Mouse (Mus musculus) ovary, postnatal 14 days (tissue): ENCODE results near the gene Ttll5.

Experiments
- DNase-seq: peaks from one replicate; pipeline ENCODE4 v3.0.0; 2022; ENCODE audit warnings: low spot score

The Ttll5 gene

GRCm38 (mm10) chr12:86014174-86014573 lies 189.7 kb downstream of the Ttll5 start:
- DNase-seq = no peak

GRCm38 (mm10) chr12:86014621-86015020 lies 190.2 kb downstream of the Ttll5 start:
- no peak for DNase-seq

GRCm38 (mm10) chr12:86015114-86015513 lies 190.7 kb downstream of the Ttll5 start:
- no peak for DNase-seq

GRCm38 (mm10) chr12:86017360-86017759 lies 192.9 kb downstream of the Ttll5 start:
- no peak for DNase-seq

GRCm38 (mm10) chr12:86021583-86021982 lies 197.1 kb downstream of the Ttll5 start:
- no peak for DNase-seq

DNA sequence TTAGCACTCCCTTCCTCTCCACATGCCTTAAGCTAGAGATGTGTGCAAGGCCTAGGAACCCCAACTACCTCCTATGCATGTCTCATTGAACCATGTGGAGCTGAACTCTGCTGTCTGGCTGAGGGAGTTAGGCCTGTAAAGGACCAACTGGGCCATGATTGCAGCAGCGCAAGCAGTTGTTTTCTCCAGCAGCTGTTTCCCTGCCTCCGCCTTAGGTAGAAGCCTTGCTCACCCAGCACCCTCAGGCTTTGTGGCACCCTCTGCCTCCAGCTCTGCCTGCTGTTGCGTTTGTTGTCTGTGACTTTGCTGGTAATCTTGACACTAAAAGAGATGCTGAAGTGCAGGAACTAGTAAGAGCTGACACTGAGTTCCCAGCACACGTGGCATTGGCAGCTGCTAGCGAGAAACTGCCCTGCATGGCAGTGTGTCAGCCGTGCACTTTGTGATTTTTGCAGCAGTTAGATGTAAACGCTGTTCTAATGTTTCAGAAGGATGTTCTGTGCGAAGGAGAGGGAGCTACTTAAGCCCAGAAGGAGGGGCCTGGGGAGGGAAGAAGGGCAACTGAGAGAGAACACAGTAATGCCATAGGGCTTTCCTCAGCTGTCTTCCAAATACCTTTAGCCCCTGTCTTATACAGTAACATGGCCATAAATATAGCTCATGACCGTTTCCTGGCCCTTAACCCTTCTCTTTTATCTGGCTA lies 198.0 kb downstream of the Ttll5 start:
- no peak for DNase-seq

GRCm38 (mm10) chr12:86023081-86023871 lies 198.8 kb downstream of the Ttll5 start:
- DNase-seq = no peak

DNA sequence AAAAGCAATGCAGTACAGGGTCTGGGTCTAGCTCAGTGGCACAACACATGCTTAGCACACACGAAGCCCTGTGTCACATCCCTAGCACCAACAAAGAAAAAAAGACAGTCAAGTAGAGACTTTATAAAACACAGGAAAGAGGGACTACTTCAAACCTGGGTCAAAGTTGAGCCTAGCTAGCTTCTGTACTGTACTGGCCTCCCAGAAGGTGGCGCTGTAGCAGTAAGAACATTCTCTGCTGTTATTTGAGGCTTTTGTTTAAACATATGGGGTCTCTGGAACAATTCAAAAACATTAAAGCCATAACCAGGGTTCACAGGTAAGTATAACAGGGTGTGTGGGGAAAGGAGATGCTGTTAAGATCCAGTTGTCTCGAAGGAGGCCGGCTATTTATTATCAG lies 200.0 kb downstream of the Ttll5 start:
- no peak for DNase-seq

DNA sequence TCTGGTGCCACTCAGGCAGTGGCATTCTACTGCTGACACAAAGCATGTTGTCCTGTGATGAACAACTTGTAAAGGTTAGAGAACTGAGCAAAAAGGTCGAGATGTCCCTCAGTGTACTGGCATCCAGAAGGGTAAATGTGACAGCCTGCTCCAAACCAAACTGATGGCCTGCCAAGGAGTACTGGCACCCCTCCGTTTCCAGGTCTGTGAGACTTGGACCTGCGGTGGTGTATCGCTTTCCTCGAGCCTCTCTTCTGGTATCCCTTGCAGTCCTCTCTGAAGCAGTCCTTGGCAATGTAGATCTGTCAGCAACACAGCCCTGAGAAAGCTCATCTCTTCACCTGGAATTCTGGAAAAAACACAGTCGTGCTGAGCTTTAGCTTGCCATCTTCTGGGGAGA lies 201.0 kb downstream of the Ttll5 start:
- DNase-seq = no peak

GRCm38 (mm10) chr12:86027000-86027399 lies 202.5 kb downstream of the Ttll5 start:
- no peak for DNase-seq

GRCm38 (mm10) chr12:86027747-86028146 lies 203.3 kb downstream of the Ttll5 start:
- no peak for DNase-seq

GRCm38 (mm10) chr12:86030932-86031331 lies 206.5 kb downstream of the Ttll5 start:
- no peak for DNase-seq

DNA sequence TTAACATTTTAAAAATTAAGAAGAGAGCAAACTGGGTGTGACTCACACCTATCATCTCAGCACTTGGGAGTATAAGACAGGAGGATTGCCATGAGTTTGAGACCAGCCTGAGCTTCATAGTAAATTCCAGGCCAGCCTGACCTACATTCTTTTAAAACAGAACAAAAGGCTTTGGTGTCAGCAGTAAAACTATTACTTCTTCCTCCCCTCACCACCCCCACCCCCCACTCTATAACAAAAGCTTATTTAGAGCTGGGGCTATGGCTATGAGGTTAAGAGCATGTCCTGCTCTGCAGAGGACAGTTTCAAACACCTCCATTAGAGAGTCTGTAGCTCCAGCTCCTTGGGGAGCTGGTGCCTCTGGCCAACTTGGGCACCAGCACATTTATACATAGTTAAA lies 211.1 kb downstream of the Ttll5 start:
- no peak for DNase-seq

DNA sequence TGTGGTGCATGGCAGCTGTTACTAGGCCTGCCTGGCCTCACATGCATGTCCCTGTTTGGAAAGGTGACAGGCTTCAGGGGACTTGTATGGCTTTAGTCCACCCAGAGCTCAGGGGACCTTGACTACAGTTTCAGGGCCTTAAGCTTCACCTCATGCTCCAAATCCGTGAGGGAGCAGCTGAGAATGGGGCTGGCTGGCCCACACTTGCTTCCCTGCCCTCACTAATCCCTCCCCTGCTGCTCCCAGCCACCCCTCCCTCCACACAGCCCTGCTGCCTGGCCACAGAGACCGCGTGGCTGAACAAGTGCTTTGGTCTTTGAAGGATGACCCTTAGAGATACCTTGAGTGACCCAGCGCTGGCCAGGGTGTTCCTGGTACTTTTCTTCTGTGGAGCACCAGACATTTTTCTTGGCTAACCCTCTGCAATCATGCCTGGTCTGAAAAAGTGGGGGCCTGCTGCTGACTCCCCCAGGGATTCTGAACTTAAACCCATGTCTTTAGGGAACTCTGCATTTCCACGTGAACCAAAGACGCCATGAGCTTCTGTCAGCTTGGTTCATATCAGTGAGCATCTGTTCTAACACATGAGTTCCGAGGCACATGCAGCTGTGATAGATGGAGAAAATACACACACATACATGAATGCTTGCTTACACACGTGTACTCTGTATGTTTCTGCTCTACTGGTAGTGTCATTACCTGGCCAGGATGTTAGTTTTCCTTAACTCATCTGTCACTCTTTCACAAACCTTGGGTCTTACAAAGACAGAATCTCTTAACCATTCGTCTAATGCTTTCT lies 212.1 kb downstream of the Ttll5 start:
- no peak for DNase-seq

GRCm38 (mm10) chr12:86037235-86037921 lies 212.9 kb downstream of the Ttll5 start:
- DNase-seq = no peak

DNA sequence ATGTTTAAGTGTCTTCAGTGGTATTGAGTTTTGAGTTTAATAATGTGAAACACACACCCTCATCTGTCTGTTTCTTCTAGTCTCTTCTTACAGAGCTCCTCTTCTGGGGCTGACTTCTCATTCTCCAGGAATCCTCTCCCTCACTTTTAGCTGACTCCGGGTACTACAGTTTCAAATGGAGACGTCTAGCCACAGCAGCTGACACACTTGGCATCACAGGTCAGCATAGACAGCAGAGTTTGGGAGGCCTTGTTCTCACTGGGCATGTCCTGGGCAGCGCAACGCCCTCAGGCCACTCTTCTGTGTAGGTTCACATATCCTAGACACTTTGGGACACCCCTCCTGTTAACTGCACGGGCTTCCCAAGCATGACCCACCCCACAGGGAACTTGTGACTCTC lies 214.6 kb downstream of the Ttll5 start:
- DNase-seq = no peak

DNA sequence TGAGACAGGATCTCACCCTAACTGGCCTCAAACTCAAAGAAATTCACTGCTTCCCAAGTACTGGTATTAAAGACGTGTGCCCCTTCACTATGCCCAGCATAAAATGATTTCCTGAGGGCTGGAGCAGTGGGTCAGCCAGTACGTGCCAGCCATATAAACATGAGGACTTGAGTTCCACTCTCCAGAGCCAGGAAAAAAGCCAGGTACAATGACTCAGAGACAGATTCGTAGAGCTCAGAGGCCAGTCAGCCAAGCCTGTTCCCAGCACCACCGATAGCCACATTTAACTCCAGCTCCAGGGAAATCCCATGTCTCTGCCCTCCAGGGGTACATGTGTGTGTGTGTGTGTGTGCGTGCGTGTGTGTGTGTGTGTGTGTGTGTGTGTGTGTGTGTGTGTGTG lies 215.3 kb downstream of the Ttll5 start:
- DNase-seq = no peak

DNA sequence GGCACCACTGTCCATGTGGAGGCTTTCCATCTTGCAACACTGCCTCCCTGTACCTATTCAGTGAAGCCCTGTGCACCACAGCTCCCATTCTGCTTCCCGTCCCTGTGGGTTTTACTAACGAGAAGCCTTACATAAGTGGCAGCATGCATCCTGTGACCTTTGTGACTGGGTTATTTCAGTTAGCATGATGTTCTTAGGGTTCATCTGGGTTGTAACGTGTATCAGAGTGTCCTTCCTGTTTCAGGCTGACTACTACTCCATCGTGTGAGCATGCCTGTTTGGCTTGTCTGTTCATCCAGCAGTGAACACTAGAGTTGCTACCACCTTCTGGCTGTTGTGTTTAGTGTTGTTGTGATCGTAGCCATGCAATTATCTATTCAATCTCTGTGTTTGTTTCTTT lies 221.7 kb downstream of the Ttll5 start:
- no peak for DNase-seq

- DNase-seq = no peak
Measured at GRCm38 (mm10) chr12:86046776-86047175, 222.3 kb downstream of the Ttll5 start.

DNA sequence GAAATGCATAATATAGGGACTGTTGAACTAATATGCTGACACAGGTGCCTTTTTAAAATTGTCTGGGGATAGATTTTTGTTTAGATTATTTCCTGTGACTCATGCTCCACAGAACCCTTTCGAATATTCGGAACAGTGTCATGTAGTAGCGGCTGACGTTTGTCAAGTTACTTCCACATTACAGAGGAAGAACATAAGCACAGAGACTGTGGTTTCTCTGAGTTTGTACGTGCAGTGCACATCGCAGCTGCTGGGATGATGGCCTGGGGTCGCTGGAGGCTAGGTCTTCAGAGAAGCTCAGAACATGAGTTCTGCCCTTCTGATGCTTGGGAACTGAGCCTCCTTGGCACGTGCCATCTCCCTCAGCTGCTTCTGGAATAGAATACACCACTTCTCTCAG lies 222.9 kb downstream of the Ttll5 start:
- DNase-seq = no peak

- DNase-seq = no peak
Measured at GRCm38 (mm10) chr12:86049813-86050212, 225.4 kb downstream of the Ttll5 start.

- no peak for DNase-seq
Measured at GRCm38 (mm10) chr12:86051477-86051876, 227.0 kb downstream of the Ttll5 start.
